Mouse (Mus musculus) lung, adult 2 months (tissue): ENCODE results near the gene Gjb6. TPM values are rescaled to one million over a fixed set of nuclear protein-coding genes. Genes with fewer than 3 reads are reported as not detected.

Experiments
- DNase-seq: peaks from one replicate; pipeline ENCODE4 v3.0.0; 2022
- H3K4me1 ChIP-seq: fragments of 200-500 bp; 2 replicates; pipeline ENCODE4 v1.6.1; 2011; ENCODE audit warnings: low read length; ENCODE audit not compliant: control insufficient read depth, insufficient read depth
- H3K4me3 ChIP-seq: fragments of 200-500 bp; replicated peaks from 2 replicates; pipeline ENCODE3; 2011; ENCODE audit warnings: low read depth, mild to moderate bottlenecking, control low read depth, low read length; ENCODE audit errors: extremely low read depth
- CTCF ChIP-seq: fragments of 200-500 bp; IDR thresholded peaks from 2 replicates; pipeline ENCODE4 v1.5.1; 2011; ENCODE audit warnings: mild to moderate bottlenecking, low read length, control low read depth; ENCODE audit not compliant: insufficient read depth
- POLR2A ChIP-seq: fragments of 200-500 bp; IDR thresholded peaks from 2 replicates; pipeline ENCODE4 v1.6.1; 2011; ENCODE audit warnings: low read depth, mild to moderate bottlenecking, control low read depth, low read length, borderline replicate concordance; ENCODE audit errors: extremely low read depth
- WGBS: fragments of 180-500 bp; shearing (Covaris S2); methylation state at CpG from one replicate; pipeline ENCODE4 v1.1.7; 2018; 5-methylcytosine and 5-hydroxymethylcytosine counted together
- polyA plus RNA-seq: library from polyadenylated mRNA; depleted of rRNA; stranded (reverse); fragments of >200 nt; gene quantifications from 2 replicates; pipeline ENCODE4 v1.2.3, GENCODE M21; 2012

Gjb6 gene
- polyA plus RNA-seq, 1 experiment, result 15.0 TPM

DNA sequence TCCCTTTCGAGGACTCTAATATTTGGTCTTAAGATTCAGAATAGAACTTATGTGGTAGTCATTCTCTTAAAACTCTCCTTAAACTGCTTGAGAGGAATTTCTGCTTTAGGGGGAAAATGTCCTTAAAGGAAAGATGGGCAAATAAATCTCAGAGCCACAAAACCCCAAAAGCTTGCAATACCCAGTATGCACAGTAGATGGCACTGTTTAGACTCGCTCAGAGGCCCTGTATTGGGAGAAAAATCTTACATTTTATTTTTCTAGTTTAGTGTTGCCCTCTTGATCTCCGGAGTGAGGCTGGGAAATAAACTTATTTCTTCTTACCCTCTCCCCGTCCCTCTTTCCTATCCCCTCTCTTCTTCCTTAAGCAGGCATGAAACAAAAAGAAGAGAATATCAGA, 24.2 kb downstream of the Gjb6 start:
- WGBS, result 9% methylated on average over 4 of the region's 4 CpGs
- TF ChIP-seq POLR2A (no peak), CTCF (peak; percentile 39)
- no peaks in the 10 kb centered on the region for H3K4me1 ChIP-seq
- no peak overlapping the region for H3K4me3 ChIP-seq
- no peak for DNase-seq

DNA sequence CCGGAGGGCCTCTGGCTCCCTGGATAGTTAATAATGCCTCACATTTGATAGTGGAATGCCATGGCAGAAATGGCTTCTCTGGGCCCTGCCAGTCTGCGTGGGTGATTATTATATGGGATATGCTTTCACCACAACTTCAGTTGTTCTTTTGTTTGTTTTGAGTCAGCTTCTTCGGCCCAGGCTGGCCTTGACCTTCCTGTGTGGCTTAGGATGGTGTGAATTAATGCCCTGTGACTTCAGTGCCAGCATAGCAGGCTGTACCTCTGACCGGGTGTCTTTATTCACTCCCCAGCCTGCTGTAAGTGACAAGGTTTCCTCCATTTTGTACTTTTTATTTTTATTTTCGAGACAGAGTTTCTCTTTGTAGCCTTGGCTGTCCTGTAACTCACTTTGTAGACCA, 25.5 kb downstream of the Gjb6 start:
- no peak for TF ChIP-seq POLR2A
- TF ChIP-seq CTCF, result no peak
- no peak overlapping the region for H3K4me3 ChIP-seq
- no peaks in the 10 kb centered on the region; the same call in 1 of the 2 replicates for H3K4me1 ChIP-seq
- DNase-seq, result no peak
- WGBS, result 57% methylated on average over 5 of the region's 5 CpGs

DNA sequence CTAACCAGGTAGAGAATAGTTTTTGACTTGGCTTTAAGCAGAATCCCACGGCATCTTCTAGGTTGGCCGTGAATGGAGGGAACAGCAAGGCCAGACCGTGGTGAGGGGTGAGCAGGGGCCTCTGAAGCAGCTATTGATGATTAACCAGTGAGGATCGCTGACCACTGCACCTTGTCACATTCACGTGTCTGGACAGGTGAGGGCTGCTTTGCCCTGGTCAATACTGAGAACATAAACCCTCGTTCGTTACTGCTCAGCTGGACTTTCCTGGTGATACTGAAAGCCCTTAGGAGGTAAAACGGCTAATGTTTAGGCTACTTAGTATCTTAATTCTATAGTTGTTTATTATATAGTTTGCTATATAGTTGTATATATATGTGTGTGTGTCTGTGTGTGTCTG, 26.3 kb downstream of the Gjb6 start:
- H3K4me3 ChIP-seq, result no peak overlapping the region
- TF ChIP-seq POLR2A (no peak), CTCF (no peak)
- no peaks in the 10 kb centered on the region; the same call in 1 of the 2 replicates for H3K4me1 ChIP-seq
- no peak for DNase-seq
- WGBS, result 64% methylated on average over 8 of the region's 8 CpGs

DNA sequence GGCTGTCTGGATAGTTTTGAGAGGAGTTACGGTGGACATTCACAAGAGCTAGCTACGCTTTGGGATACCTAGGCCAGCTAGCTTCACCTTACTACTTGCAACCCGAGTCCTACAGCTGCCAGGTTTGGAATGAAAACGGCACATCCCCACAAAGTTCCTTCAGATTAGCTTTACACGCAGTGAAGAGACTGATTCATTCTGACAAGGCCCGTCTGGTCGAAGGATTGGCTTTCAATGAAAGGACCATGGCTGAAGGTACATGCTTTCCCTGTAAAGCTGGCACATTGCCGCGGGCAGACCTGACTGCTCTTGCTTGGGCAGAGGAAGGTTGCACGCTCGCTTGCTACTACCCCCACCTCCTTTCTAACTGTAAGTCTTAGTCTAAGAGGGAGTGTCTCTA, 27.7 kb downstream of the Gjb6 start:
- no peak for DNase-seq

DNA sequence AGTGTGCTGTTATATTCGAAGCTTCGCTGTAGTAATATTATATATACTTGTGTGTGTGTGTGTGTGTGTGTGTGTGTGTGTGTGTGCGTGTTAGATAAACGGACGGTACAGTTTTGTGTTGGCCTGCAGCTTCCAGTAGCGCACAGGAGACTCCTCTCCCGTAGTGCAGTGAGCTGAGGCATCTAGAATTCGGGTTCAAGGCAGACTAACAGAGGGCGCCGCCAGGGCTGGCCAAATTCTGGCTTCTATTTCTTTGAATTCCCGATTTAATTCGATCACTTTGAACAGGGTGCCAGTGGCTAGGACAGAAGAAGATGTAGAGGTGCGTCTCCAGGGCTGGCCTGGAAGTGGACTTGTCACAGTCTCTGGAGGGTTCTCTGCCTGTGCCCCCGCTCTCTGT, 28.3 kb downstream of the Gjb6 start:
- no peak for TF ChIP-seq CTCF
- no peak for TF ChIP-seq POLR2A
- Histone ChIP-seq H3K4me3 (no peak overlapping the region), H3K4me1 (no peaks in the 10 kb centered on the region; the same call in 1 of the 2 replicates)
- no peak for DNase-seq
- WGBS, result 20% methylated on average over 14 of the region's 14 CpGs

More for the DNA sequence above, 27.7 kb downstream of the Gjb6 start:
- Histone ChIP-seq H3K4me3 (no peak overlapping the region), H3K4me1 (no peaks in the 10 kb centered on the region; the same call in 1 of the 2 replicates)
- TF ChIP-seq POLR2A, result no peak
- no peak for TF ChIP-seq CTCF
- 58% methylated on average over 11 of the region's 11 CpGs for WGBS

DNA sequence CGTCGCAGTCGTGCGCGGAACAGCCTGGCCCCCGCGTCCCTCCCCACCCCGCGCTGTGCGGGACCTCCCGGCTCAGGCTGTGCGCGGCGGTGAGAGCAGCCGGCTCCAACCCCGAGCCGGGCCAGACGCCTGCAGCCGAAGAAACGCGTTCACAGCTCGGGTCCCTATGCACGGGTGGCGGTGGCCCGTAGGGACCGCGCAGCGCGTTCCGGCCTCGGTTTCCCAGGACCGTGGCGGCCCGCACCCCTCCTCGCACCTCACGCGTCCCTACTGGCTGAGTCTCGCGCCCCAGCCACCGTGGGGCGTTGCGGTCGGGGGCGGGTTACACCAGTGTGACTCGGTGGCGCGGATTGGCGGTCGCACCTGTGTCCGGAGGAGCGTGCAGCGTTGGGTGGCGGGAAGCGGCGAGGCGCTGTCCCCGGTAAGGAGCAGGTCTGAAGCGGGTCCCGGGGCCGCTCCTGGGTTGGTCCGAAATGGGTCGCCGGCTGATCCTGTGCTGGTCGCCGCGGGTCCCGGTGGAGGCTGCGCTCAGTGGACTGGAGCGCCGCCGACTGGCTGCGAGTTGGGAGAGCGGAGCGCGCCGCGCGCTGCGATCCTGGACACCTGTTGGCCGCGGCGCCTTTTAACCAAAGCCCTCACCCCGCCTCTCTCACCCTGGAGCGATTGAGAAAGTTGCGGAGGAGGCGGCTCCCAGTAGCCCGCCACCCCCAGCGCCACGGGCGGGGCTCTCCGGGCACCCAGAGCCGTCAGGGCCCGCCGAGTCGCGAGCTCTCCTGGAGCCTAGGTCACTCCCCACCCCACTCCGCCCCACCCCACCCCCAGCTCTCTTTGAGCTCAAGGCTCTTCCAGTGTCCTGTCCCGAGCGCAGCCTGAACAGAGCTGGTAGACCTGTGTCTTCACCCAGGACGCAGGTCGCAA, 29.0 kb downstream of the Gjb6 start, which contains the start of gene Gjb2:
Gene Gjb2 (minus strand): TSS at position 597 of the 918 bp plus-strand sequence.
- 1% methylated on average over 101 of the region's 101 CpGs for WGBS
- no peak for TF ChIP-seq POLR2A
- no peak for TF ChIP-seq CTCF
- Histone ChIP-seq H3K4me3 (peak within 1 kb of the TSS; percentile 62), H3K4me1 (no peaks in the 10 kb centered on the region; the same call in 1 of the 2 replicates)
- peak; percentile 62 for DNase-seq

DNA sequence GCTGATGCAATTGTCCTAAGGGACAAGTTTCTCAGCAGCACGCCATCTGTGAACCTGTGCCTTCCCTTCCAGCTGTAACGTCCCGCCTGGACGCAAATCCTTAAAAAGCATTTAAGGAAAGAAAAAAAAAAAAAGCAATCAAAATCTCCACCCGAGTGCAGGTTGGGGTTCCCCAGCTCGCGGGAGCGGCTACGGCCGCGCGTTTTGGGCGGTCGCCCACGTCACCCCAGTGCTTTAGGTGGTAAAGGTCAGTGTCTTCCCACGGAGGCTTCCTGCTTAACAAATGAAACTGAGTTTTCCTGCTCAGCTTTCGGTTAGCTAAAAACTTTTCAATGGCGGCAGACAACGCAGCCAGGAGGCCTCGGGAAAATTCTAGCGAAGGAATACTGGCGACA, 29.7 kb downstream of the Gjb6 start:
- Histone ChIP-seq H3K4me1 (no peaks in the 10 kb centered on the region; the same call in 1 of the 2 replicates), H3K4me3 (peak overlapping the region; percentile 62)
- WGBS, result 4% methylated on average over 22 of the region's 22 CpGs
- DNase-seq, result peak; percentile 15
- TF ChIP-seq POLR2A (no peak), CTCF (no peak)

DNA sequence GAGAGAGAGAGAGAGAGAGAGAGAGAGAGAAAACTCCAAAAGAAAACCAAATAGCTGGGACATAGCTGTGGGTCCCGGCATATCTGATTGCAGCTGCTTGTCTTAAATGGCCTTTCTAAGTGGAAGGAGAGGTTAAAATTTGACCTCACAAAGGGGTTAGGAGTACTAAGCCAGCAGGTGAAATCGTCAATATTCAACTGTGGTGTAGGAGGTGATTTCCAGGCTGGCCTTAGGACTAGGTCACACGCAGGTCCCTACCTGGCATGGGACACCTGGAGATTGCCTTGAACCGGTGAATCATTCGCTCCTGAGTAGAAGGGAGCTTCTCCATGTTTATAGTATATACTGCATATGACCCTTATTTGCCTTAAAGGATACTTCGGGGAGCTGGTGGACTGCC, 30.3 kb downstream of the Gjb6 start:
- H3K4me1 ChIP-seq, result no peaks in the 10 kb centered on the region; the same call in 1 of the 2 replicates
- no peak overlapping the region for H3K4me3 ChIP-seq
- TF ChIP-seq CTCF (no peak), POLR2A (no peak)
- no peak for DNase-seq
- 71% methylated on average over 6 of the region's 6 CpGs for WGBS

DNA sequence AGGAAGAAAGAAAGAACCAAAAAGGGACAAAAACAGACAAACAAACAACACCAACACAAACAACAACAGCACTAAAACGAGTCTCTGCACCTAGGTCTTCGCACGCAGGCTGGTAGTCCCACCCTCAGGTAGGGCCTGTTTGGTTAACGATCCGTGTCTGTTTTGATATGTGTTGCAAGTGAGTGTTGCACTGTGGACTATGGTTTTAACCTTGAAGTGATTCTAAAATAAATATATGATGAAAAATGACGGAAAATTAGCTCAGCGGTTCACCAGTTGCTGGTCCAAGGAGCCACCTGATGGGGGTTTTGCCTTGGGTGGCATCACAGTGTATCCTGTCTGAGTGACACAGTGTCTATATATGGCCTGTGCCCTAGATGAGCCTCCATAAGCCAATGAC, 31.8 kb downstream of the Gjb6 start:
- DNase-seq, result no peak
- TF ChIP-seq POLR2A (no peak), CTCF (no peak)
- H3K4me1 ChIP-seq, result no peaks in the 10 kb centered on the region; the same call in 1 of the 2 replicates
- 69% methylated on average over 7 of the region's 7 CpGs for WGBS
- H3K4me3 ChIP-seq, result no peak overlapping the region

DNA sequence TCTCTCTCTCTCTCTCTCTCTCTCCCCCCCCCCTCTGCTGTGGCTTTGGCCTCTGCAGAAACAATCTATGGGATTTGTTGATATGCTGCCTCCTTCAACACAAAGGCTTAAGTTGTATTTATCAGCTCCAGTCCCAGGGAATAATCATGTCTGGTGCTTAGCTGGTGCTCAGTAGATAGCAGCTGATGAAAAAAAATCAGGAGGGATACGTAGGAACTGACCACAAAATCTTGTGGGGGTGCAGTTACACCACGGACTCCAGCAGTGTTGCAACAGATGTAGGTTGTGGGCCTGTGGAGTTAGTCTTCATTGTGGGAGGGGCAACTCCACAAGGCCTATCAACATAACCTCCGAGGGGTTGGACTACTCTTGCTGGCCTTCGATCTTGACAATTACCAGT, 37.6 kb downstream of the Gjb6 start:
- TF ChIP-seq POLR2A (no peak), CTCF (no peak)
- 63% methylated on average over 4 of the region's 4 CpGs for WGBS
- Histone ChIP-seq H3K4me3 (no peak overlapping the region), H3K4me1 (no peaks in the 10 kb centered on the region)
- DNase-seq, result no peak
